Mouse (Mus musculus): ENCODE measurements around the gene Glud1. TPM values are rescaled to one million over a fixed set of nuclear protein-coding genes. Genes with fewer than 3 reads are reported as not detected.
"Not testable (repeated sequence)": the region's sequence is repeated elsewhere in the genome, so short reads cannot be mapped to it uniquely, and the experiment has no call there.

The Glud1 gene
- polyA plus RNA-seq, 1 experiment = 95.8 TPM

GRCm38 (mm10) chr14:34362726-34363445 is 52.4 kb downstream of the Glud1 start:
- H3K27me3 ChIP-seq (ENCODE audit: control insufficient read depth, insufficient read depth, insufficient read length) = no peaks in the 10 kb centered on the region
- no peaks in the 10 kb centered on the region for H3K36me3 ChIP-seq (ENCODE audit: control insufficient read depth, insufficient read depth)
- H3K4me3 ChIP-seq = peak overlapping the region; percentile 22
- H3K4me2 ChIP-seq (ENCODE audit: low read depth) = peak overlapping the region; percentile 90
- no peak for TF ChIP-seq E2F4 (IDR thresholded peaks at IDR 0.05; ENCODE audit: insufficient read depth)
- no peak for TF ChIP-seq CEBPB (IDR thresholded peaks at IDR 0.05; ENCODE audit: insufficient read depth, poor library complexity, severe bottlenecking)
- peak overlapping the region; percentile 11 for H3ac ChIP-seq (ENCODE audit: control insufficient read depth, insufficient read length)
- no peaks in the 10 kb centered on the region for H3K79me2 ChIP-seq (ENCODE audit: control insufficient read depth, insufficient read depth)

GRCm38 (mm10) chr14:34363490-34364253 is 53.1 kb downstream of the Glud1 start:
- Histone ChIP-seq H3K36me3 (ENCODE audit: control insufficient read depth, insufficient read depth) (no peaks in the 10 kb centered on the region), H3ac (ENCODE audit: control insufficient read depth, insufficient read length) (peak overlapping the region; percentile 11), H3K4me2 (ENCODE audit: low read depth) (peak overlapping the region; percentile 90), H3K27me3 (ENCODE audit: control insufficient read depth, insufficient read depth, insufficient read length) (no peaks in the 10 kb centered on the region), H3K79me2 (ENCODE audit: control insufficient read depth, insufficient read depth) (no peaks in the 10 kb centered on the region), H3K4me3 (peak overlapping the region; percentile 22)
- TF ChIP-seq TCF12 (IDR thresholded peaks at IDR 0.05; ENCODE audit: insufficient read depth, poor library complexity, severe bottlenecking) (no peak), MAX (IDR thresholded peaks at IDR 0.05; ENCODE audit: low read depth) (no peak), SRF (IDR thresholded peaks at IDR 0.05; ENCODE audit: control insufficient read depth, insufficient read length, low read depth) (no peak), MYOD1 (IDR thresholded peaks at IDR 0.05; ENCODE audit: control insufficient read depth in 1 of 3, insufficient read length in 2 of 3, low read depth in 2 of 3) (peak in 1 of 3 experiments; percentile 7), REST (IDR thresholded peaks at IDR 0.05; ENCODE audit: insufficient read depth, insufficient read length) (no peak), POLR2AphosphoS2 (IDR thresholded peaks at IDR 0.05; ENCODE audit: insufficient read length, low read depth) (peak; percentile 57), USF1 (IDR thresholded peaks at IDR 0.05; ENCODE audit: low read depth) (peak; percentile 67), MYOG (IDR thresholded peaks at IDR 0.05; ENCODE audit: control insufficient read depth in 1 of 3, insufficient read depth in 1 of 3, insufficient read length in 2 of 3, low read depth in 2 of 3) (peak in 1 of 3 experiments; percentile 56), E2F4 (IDR thresholded peaks at IDR 0.05; ENCODE audit: insufficient read depth) (no peak), POLR2A (IDR thresholded peaks at IDR 0.05; ENCODE audit: insufficient read length, low read depth) (peak; percentile 68)

- Histone ChIP-seq H3ac (ENCODE audit: control insufficient read depth, insufficient read length) (peak overlapping the region; percentile 11), H3K4me3 (peak overlapping the region; percentile 22)
These were observed 54.0 kb downstream of the Glud1 start for GRCm38 (mm10) chr14:34364254-34365146.

GRCm38 (mm10) chr14:34365147-34365507 is 54.6 kb downstream of the Glud1 start:
- no peak overlapping the region for H3K4me3 ChIP-seq
- no peaks in the 10 kb centered on the region for H3K79me2 ChIP-seq (ENCODE audit: control insufficient read depth, insufficient read depth)
- no peaks in the 10 kb centered on the region for H3K36me3 ChIP-seq (ENCODE audit: control insufficient read depth, insufficient read depth)
- no peak overlapping the region for H3ac ChIP-seq (ENCODE audit: control insufficient read depth, insufficient read length)
- TF ChIP-seq MYOD1 (IDR thresholded peaks at IDR 0.05; ENCODE audit: control insufficient read depth in 1 of 3, insufficient read length in 2 of 3, low read depth in 2 of 3) = no peak
- TF ChIP-seq USF1 (IDR thresholded peaks at IDR 0.05; ENCODE audit: low read depth) = no peak
- no peak for TF ChIP-seq E2F4 (IDR thresholded peaks at IDR 0.05; ENCODE audit: insufficient read depth)
- no peak for TF ChIP-seq POLR2AphosphoS2 (IDR thresholded peaks at IDR 0.05; ENCODE audit: insufficient read length, low read depth)
- no peak for TF ChIP-seq TCF12 (IDR thresholded peaks at IDR 0.05; ENCODE audit: insufficient read depth, poor library complexity, severe bottlenecking)
- TF ChIP-seq MYOG (IDR thresholded peaks at IDR 0.05; ENCODE audit: control insufficient read depth in 1 of 3, insufficient read depth in 1 of 3, insufficient read length in 2 of 3, low read depth in 2 of 3) = no peak
- TF ChIP-seq POLR2A (IDR thresholded peaks at IDR 0.05; ENCODE audit: insufficient read length, low read depth) = no peak
- TF ChIP-seq REST (IDR thresholded peaks at IDR 0.05; ENCODE audit: insufficient read depth, insufficient read length) = no peak
- no peak for TF ChIP-seq TCF3 (IDR thresholded peaks at IDR 0.05; ENCODE audit: insufficient read length, low read depth)
- no peak for TF ChIP-seq MAX (IDR thresholded peaks at IDR 0.05; ENCODE audit: low read depth)
- no peak for TF ChIP-seq CEBPB (IDR thresholded peaks at IDR 0.05; ENCODE audit: insufficient read depth, poor library complexity, severe bottlenecking)
- TF ChIP-seq SRF (IDR thresholded peaks at IDR 0.05; ENCODE audit: control insufficient read depth, insufficient read length, low read depth) = no peak
- H3K27me3 ChIP-seq (ENCODE audit: control insufficient read depth, insufficient read depth, insufficient read length) = no peaks in the 10 kb centered on the region
- no peak overlapping the region for H3K4me2 ChIP-seq (ENCODE audit: low read depth)

More at GRCm38 (mm10) chr14:34364254-34365146, 54.0 kb downstream of the Glud1 start:
- H3K36me3 ChIP-seq (ENCODE audit: control insufficient read depth, insufficient read depth); H3K79me2 ChIP-seq (ENCODE audit: control insufficient read depth, insufficient read depth); H3K27me3 ChIP-seq (ENCODE audit: control insufficient read depth, insufficient read depth, insufficient read length): not testable (repeated sequence)
- peak overlapping the region; percentile 90 for H3K4me2 ChIP-seq (ENCODE audit: low read depth)

GRCm38 (mm10) chr14:34370203-34370602 is 59.7 kb downstream of the Glud1 start:
- no peak for TF ChIP-seq MAX (IDR thresholded peaks at IDR 0.05; ENCODE audit: low read depth)
- TF ChIP-seq USF1 (IDR thresholded peaks at IDR 0.05; ENCODE audit: low read depth) = no peak
- no peak for TF ChIP-seq E2F4 (IDR thresholded peaks at IDR 0.05; ENCODE audit: insufficient read depth)
- no peak for TF ChIP-seq TCF12 (IDR thresholded peaks at IDR 0.05; ENCODE audit: insufficient read depth, poor library complexity, severe bottlenecking)
- no peak for TF ChIP-seq SRF (IDR thresholded peaks at IDR 0.05; ENCODE audit: control insufficient read depth, insufficient read length, low read depth)
- TF ChIP-seq REST (IDR thresholded peaks at IDR 0.05; ENCODE audit: insufficient read depth, insufficient read length) = no peak
- no peak for TF ChIP-seq MYOG (IDR thresholded peaks at IDR 0.05; ENCODE audit: control insufficient read depth in 1 of 3, insufficient read depth in 1 of 3, insufficient read length in 2 of 3, low read depth in 2 of 3)
- no peak for TF ChIP-seq POLR2A (IDR thresholded peaks at IDR 0.05; ENCODE audit: insufficient read length, low read depth)
- Histone ChIP-seq H3ac (ENCODE audit: control insufficient read depth, insufficient read length) (no peak overlapping the region), H3K79me2 (ENCODE audit: control insufficient read depth, insufficient read depth) (no peaks in the 10 kb centered on the region), H3K4me2 (ENCODE audit: low read depth) (no peak overlapping the region), H3K36me3 (ENCODE audit: control insufficient read depth, insufficient read depth) (no peaks in the 10 kb centered on the region), H3K4me3 (no peak overlapping the region), H3K27me3 (ENCODE audit: control insufficient read depth, insufficient read depth, insufficient read length) (no peaks in the 10 kb centered on the region)

Measured in myocyte (in vitro differentiated cells).